Mouse (Mus musculus) layer of hippocampus, postnatal 25 days (tissue): ENCODE results near the gene Txnrd2. TPM values are rescaled to one million over a fixed set of nuclear protein-coding genes. Genes with fewer than 3 reads are reported as not detected.

Source experiments
- DNase-seq, 2 experiments: peaks; one replicate each; pipeline ENCODE4 v3.0.0; 2022; ENCODE audit warnings: mixed read lengths in 2 of 2, low spot score in 1 of 2; ENCODE audit errors: extremely low spot score in 1 of 2
- total RNA-seq, 2 experiments: library from RNA; stranded (reverse); gene quantifications; 2 replicates each; pipeline ENCODE4 v1.2.3; 2021

Txnrd2 gene
- total RNA-seq, 2 experiments from 2014 or later = 19.1 to 21.8 TPM

GRCm38 (mm10) chr16:18413032-18413816 lies 13.0 kb upstream of the Txnrd2 start:
- no peak for DNase-seq

- no peak for DNase-seq
Measured at GRCm38 (mm10) chr16:18416094-18416761, 10.0 kb upstream of the Txnrd2 start.

GRCm38 (mm10) chr16:18416837-18417236 lies 9.3 kb upstream of the Txnrd2 start:
- no peak for DNase-seq

- DNase-seq = no peak
Measured at GRCm38 (mm10) chr16:18417491-18417890, 8.7 kb upstream of the Txnrd2 start.

- DNase-seq = no peak
Measured at GRCm38 (mm10) chr16:18418756-18419602, 7.2 kb upstream of the Txnrd2 start.

GRCm38 (mm10) chr16:18419603-18420026 lies 6.6 kb upstream of the Txnrd2 start:
- DNase-seq = no peak

- no peak for DNase-seq
Measured at GRCm38 (mm10) chr16:18420571-18420970, 5.6 kb upstream of the Txnrd2 start.

GRCm38 (mm10) chr16:18423203-18423914 lies 2.8 kb upstream of the Txnrd2 start:
- no peak for DNase-seq

GRCm38 (mm10) chr16:18423915-18424265 lies 2.3 kb upstream of the Txnrd2 start:
- DNase-seq = no peak

- no peak for DNase-seq
Measured at GRCm38 (mm10) chr16:18424364-18425045, 1.7 kb upstream of the Txnrd2 start.

GRCm38 (mm10) chr16:18425475-18426214 lies 539 bp upstream of the Txnrd2 start:
- DNase-seq = no peak

GRCm38 (mm10) chr16:18426802-18427280 lies 657 bp downstream of the Txnrd2 start, which contains the start of gene Comt:
TSS of gene Comt (minus strand) at chr16:18426852.
- no peak for DNase-seq

- no peak for DNase-seq
Measured at GRCm38 (mm10) chr16:18428011-18428515, 1.9 kb downstream of the Txnrd2 start.

- DNase-seq = no peak
Measured at GRCm38 (mm10) chr16:18428516-18429042, 2.4 kb downstream of the Txnrd2 start.

GRCm38 (mm10) chr16:18429641-18430040 lies 3.5 kb downstream of the Txnrd2 start:
- no peak for DNase-seq

GRCm38 (mm10) chr16:18430641-18431212 lies 4.5 kb downstream of the Txnrd2 start:
- DNase-seq = no peak

GRCm38 (mm10) chr16:18433341-18433920 lies 7.2 kb downstream of the Txnrd2 start:
- no peak for DNase-seq

GRCm38 (mm10) chr16:18436128-18436527 lies 9.9 kb downstream of the Txnrd2 start:
- DNase-seq = no peak
